Mouse (Mus musculus) erythroblast, embryonic 14.5 days (primary cell): ENCODE measurements around the gene Rufy2.

Source experiments
- GATA1 ChIP-seq: IDR thresholded peaks from 2 replicates; pipeline ENCODE4 v1.6.1; 2012; ENCODE audit warnings: low read length, inconsistent platforms, mixed read lengths
- TAL1 ChIP-seq: IDR thresholded peaks from 3 replicates; pipeline ENCODE4 v1.6.1; 2012; ENCODE audit warnings: low read length, inconsistent platforms, mixed read lengths

- TF ChIP-seq GATA1 = no peak
- no peak for TF ChIP-seq TAL1
Observed at GRCm38 (mm10) chr10:62979667-62980038, 370 bp upstream of the Rufy2 start.
